Mouse (Mus musculus) monocyte, adult 2 months (primary cell): ENCODE data around the gene Olfr530.

ENCODE experiments used
- DNase-seq, 2 experiments: peaks; one replicate each; pipeline ENCODE4 v3.0.0; 2022; ENCODE audit warnings: low spot score in 2 of 2, low read depth in 1 of 2

The Olfr530 gene

DNA sequence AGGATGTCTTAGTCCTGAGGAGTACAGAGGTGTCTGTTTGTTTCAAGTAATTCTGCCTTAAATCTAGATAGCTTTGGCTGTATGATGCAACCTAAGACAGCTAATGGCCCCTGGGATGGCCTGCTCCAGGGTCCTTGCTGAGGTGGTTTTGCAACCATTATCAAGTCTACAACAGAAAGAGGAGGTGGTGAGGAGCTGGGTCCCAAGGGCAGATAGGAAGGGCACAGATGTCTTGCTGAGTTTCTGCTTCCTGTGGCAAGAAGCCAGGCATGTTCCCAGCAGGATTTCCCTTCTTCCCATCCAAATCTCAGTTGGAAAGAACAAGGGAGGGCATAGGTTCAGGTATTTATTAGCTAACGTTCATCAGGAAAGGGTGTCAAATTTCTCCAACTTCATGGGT, at the start of gene Olfr530:
Gene Olfr530, minus strand, starts transcription at position 101 of the 400 bp plus-strand sequence.
- DNase-seq: no peak

DNA sequence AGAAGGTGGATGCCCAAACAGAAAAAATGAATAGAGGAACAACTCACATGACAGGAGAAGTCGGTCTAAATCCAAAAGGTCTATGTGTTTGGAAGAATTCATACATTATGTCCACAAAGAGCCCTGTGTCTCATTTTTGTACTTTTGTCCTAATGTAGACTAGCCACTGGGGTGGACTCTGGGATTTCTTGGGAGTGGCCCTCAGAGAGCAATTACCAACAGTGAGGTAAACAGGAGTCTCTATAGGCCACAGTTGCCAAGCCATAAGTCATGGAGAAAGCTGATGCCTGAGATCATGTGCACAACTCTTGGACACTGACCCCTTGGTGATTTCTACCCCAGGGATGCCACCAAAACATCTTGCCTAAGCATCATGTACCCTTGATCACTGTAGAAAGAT, 45.4 kb upstream of the Olfr530 start, which contains the start of gene Olfr532:
Gene Olfr532, minus strand, starts transcription at position 101 of the 400 bp plus-strand sequence.
- DNase-seq: no peak

DNA sequence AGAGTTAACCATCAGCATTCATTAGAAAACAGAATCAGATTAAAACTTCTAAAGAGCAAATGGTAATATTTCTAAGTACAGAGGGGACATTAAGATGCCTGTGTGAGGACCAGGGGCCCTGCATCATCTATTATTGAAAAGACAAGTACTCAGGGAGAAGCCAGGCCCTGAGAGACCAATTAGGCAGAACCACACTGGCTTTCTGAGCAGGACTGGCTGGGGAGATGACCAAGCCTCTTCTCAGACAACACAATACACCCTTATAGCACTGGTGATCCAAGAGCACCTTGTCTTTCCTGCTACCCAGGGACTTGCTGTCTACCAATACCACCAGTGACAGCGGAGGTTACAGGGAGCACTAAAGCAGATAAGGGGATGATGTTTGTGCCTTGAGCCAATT, 26.7 kb upstream of the Olfr530 start, which contains the start of gene Olfr531:
Gene Olfr531, minus strand, starts transcription at position 101 of the 400 bp plus-strand sequence.
- no peak for DNase-seq

DNA sequence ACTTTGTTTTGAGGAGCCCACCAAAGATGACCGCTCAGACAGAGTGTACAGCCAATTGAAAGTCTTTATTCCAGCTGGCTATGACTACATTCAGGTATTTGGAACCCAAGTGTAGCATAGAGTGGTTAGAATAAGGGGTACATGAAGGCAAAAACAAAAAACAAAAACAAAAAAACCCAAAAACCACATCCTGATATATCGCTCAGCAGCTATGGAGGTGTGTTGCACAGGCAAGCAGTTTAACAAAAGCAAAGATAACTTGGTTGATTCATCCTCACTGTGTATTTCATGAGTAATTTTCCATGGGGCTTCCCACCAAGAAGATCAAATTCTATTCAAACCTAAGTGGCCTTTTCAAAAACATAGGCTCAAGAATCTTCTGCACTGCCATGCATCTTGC, 780 bp upstream of the Olfr530 start:
- no peak for DNase-seq

DNA sequence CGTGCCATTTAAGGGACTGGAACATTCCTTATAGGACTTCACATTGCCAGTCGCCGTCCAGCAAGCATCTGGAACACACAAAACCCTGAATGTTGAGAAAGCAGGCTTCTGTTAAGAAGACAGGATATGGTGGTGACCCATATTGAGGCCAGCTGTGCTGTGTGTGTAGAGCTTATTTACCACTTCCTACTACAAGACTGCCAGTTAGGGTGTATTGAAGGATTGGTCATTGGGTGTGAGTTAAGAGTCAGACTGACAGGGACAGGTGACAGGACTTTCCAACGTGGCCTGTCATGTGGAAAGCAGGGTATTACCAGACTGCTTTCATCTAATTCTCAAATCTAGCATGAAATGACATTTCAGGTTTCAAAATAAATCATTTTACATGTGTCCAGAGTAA, 1.8 kb downstream of the Olfr530 start:
- DNase-seq: no peak

DNA sequence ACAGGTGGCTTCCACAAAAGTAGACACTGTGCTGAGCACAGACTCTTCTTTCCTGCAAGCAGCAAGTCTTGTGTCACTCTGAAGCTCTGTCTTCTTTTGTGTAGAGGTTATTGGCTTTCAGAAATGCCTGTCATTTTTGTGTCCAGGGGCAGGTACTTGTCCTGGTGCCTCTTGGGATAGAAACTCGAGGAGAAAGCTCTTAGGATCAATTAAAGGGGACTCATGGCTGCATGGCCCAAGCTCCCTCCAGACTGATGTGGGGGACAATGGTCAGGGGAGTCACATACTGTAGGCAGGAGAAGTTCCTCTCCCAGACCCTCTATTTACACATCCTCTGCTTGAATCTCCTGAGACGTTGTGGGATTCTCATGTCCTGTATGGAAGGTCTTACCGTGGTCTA, 14.6 kb downstream of the Olfr530 start, which contains the start of gene Olfr60:
Gene Olfr60, minus strand, starts transcription at position 101 of the 400 bp plus-strand sequence.
- no peak for DNase-seq

DNA sequence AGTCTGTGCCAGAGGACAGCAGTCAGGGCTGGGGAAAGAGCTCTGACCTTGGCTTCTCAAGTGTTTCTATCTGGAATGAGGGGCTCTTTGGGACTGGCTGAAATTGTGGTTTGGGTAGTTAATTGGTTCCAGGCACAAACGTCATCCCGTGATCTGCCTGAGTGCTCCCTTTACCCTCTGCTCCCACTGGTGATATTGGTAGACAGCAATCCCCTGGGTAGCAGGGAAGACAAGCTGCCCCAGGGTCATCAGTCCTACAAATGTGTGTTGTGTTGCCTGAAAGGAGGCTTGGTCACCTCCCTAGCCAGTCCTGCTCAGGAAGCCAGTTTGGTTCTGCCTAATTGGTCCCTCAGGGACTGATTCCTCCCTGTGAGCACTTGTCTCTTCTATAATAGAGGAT, 42.4 kb downstream of the Olfr530 start, which contains the start of gene Olfr527:
Gene Olfr527, plus strand, starts transcription at position 301 of the 400 bp plus-strand sequence.
- no peak for DNase-seq

DNA sequence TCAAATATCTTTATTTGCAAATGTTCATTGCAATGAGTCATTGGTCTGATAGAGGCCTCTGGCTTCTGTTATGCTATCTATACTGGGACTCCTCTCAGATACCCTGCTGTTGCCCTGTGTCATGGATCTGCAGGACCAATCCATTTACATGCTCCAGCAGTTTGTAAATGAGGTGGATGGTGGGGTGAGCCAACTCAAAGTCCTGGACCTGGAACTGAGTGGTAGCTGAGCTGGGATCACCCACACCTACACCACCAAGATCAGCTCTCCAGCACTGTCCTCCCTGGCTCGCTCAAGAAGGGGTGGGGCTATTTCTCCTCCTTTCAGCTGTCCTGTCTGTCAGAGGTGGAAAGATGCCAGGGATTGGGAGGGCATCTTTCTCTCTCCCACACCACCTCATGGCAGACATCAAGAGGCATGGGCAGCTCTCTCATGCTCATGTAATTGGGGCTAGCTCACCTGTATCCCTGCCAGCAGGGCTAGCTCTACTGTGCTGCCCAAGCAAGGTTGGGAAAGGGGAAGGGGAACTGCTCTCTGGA, 46.3 kb downstream of the Olfr530 start:
- no peak for DNase-seq
